Mouse (Mus musculus) heart, embryonic 16.5 days (tissue): ENCODE results near the gene 4930435E12Rik. TPM values are rescaled to one million over a fixed set of nuclear protein-coding genes. Genes with fewer than 3 reads are reported as not detected.
"Not testable (repeated sequence)": the region's sequence is repeated elsewhere in the genome, so short reads cannot be mapped to it uniquely, and the experiment has no call there.

Source experiments
- ATAC-seq: fragments of 200-750 bp; cut with Nextera tagmentation; replicated peaks from 2 replicates; pipeline ENCODE4 v1.8.0; 2017; ENCODE audit warnings: moderate number of reproducible peaks; ENCODE audit not compliant: insufficient read depth, low FRiP score; ENCODE audit errors: extremely low read depth
- H3K27ac ChIP-seq: fragments of 300-500 bp; sonication (generic); 2 replicates; pipeline ENCODE4 v1.5.1; 2014; ENCODE audit warnings: mild to moderate bottlenecking, low read length, control low read depth, moderate library complexity
- H3K27me3 ChIP-seq: fragments of 300-500 bp; sonication (generic); 2 replicates; pipeline ENCODE4 v1.6.1; 2014; ENCODE audit warnings: low read length, mixed read lengths; ENCODE audit not compliant: control insufficient read depth, insufficient read depth
- H3K36me3 ChIP-seq: fragments of 300-500 bp; sonication (generic); 2 replicates; pipeline ENCODE4 v1.6.1; 2014; ENCODE audit not compliant: control insufficient read depth, insufficient read depth
- H3K4me1 ChIP-seq: fragments of 300-500 bp; sonication (generic); 2 replicates; pipeline ENCODE4 v1.6.1; 2014; ENCODE audit warnings: low read length, mixed read lengths; ENCODE audit not compliant: control insufficient read depth, insufficient read depth
- H3K4me2 ChIP-seq: fragments of 300-500 bp; sonication (generic); 2 replicates; pipeline ENCODE4 v1.6.1; 2014; ENCODE audit warnings: low read depth, mild to moderate bottlenecking, control low read depth, low read length
- H3K4me3 ChIP-seq: fragments of 300-500 bp; sonication (generic); 2 replicates; pipeline ENCODE4 v1.5.1; 2014; ENCODE audit warnings: mild to moderate bottlenecking, control low read depth, low read length
- H3K9ac ChIP-seq: fragments of 300-500 bp; sonication (generic); 2 replicates; pipeline ENCODE4 v1.6.1; 2014; ENCODE audit warnings: low read length, control low read depth
- H3K9me3 ChIP-seq: fragments of 300-500 bp; sonication (generic); replicated peaks from 2 replicates; pipeline ENCODE4 v1.6.1; 2016; ENCODE audit warnings: low read length; ENCODE audit not compliant: control insufficient read depth
- WGBS: fragments of 180-500 bp; shearing (Covaris S2); extraction: QIAGEN DNeasy Blood & Tissue Kit; methylation state at CpG from one replicate; pipeline ENCODE4 v1.1.7; 2014; 5-methylcytosine and 5-hydroxymethylcytosine counted together
- polyA plus RNA-seq: library from polyadenylated mRNA; unstranded; fragments of >200 nt; fragmentation: Nextera tagmentation; extraction: Ambion mirVana; gene quantifications from 2 replicates; pipeline ENCODE4 v1.2.1, GENCODE M21; 2015

Gene 4930435E12Rik
- polyA plus RNA-seq, result not detected in 2 replicates

- Histone ChIP-seq H3K27me3 (no peaks in the 10 kb centered on the region), H3K4me2 (no peak within 1 kb of the TSS), H3K9ac (no peak within 1 kb of the TSS), H3K4me3 (no peak within 1 kb of the TSS), H3K27ac (no peak within 1 kb of the TSS), H3K4me1 (no peaks in the 10 kb centered on the region), H3K36me3 (no peaks in the 10 kb centered on the region), H3K9me3 (no peaks in the 10 kb centered on the region)
- no peak for ATAC-seq
- 88% methylated on average over 3 of the region's 3 CpGs for WGBS
These were observed at the start of gene 4930435E12Rik for GRCm38 (mm10) chr16:38828649-38829048. TSS of gene 4930435E12Rik (minus strand) at chr16:38828749.

DNA sequence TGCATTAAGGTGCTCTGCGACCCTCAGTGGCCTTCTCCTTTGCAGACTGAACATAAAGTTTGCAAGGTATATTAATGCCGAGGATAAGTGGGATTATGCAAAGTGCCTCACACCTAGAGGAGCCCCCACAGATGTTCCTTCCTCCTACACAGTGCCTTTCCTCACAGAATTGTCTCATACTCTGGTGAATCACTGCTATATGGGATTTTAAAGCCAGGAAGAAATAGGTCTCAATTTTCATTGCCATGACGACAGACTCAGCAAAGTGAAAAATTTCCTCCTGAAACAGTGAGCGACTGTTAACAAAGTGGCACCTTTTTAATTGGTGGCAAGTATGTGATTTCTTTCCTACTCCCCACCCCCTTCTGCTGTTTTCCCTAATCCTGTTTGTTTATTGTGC, 45.9 kb upstream of the 4930435E12Rik start:
- Histone ChIP-seq H3K4me3 (no peak overlapping the region), H3K36me3 (no peaks in the 10 kb centered on the region), H3K4me2 (no peak overlapping the region), H3K27me3 (no peaks in the 10 kb centered on the region), H3K9ac (no peak overlapping the region), H3K27ac (no peak overlapping the region), H3K4me1 (no peaks in the 10 kb centered on the region), H3K9me3 (no peaks in the 10 kb centered on the region)
- no peak for ATAC-seq
- 40% methylated on average over 4 of the region's 4 CpGs for WGBS

DNA sequence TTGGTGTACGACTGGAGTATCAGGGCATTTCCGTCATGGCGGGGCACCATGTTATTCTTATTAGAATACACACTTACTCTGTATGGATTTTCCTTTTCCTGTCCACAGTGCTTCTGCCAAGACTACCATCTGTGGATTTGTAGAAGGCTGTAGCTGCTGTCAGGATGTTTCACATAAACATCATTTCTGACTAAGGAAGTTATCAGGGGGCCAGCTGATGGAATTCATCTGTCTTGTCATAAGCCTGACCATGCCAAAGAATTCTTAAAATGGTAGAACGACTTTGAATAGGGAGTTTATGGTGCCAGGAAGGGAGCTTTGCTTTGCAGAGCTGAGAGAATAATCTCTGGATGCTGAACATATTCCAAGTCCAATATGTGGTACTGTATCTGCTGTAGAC, 44.7 kb upstream of the 4930435E12Rik start:
- Histone ChIP-seq H3K4me2 (no peak overlapping the region), H3K4me1 (no peaks in the 10 kb centered on the region), H3K36me3 (no peaks in the 10 kb centered on the region), H3K27ac (no peak overlapping the region), H3K4me3 (no peak overlapping the region), H3K27me3 (no peaks in the 10 kb centered on the region), H3K9me3 (no peaks in the 10 kb centered on the region), H3K9ac (no peak overlapping the region)
- WGBS, result 71% methylated on average over 4 of the region's 4 CpGs
- ATAC-seq, result no peak

- 60% methylated on average over 5 of the region's 5 CpGs for WGBS
- Histone ChIP-seq H3K36me3 (no peaks in the 10 kb centered on the region), H3K9me3 (peaks cover 4% of the 10 kb centered on the region; the same call in 1 of the 2 replicates), H3K4me2 (no peak overlapping the region), H3K4me1 (peaks cover 2% of the 10 kb centered on the region), H3K27me3 (no peaks in the 10 kb centered on the region), H3K4me3 (no peak overlapping the region), H3K9ac (no peak overlapping the region), H3K27ac (no peak overlapping the region)
- ATAC-seq, result no peak
These were observed 35.8 kb upstream of the 4930435E12Rik start for GRCm38 (mm10) chr16:38864358-38864757.

DNA sequence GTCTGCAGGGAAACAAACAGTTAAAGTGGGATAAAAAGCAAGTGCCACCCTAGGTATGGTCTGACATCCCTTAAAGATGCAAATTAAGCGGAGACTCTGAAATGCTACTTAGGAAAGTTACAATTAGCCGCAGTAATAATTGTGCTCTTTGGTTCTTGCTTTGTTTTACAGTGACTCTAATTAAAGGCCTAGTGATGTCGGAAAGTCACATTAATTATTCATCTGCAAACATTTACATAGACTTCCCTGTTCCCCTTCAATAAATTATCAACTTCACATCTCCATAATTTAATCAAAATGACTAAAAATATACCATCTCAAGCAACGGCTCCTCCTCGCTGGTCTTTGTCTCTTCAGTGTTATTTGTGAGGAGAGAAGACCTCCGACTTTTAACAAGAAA, 32.0 kb upstream of the 4930435E12Rik start:
- no peak for ATAC-seq
- Histone ChIP-seq H3K4me3 (no peak overlapping the region), H3K27ac (no peak overlapping the region), H3K4me1 (peaks cover 2% of the 10 kb centered on the region), H3K27me3 (no peaks in the 10 kb centered on the region), H3K36me3 (no peaks in the 10 kb centered on the region), H3K4me2 (no peak overlapping the region), H3K9me3 (no peaks in the 10 kb centered on the region), H3K9ac (no peak overlapping the region)
- WGBS, result 76% methylated on average over 6 of the region's 6 CpGs

DNA sequence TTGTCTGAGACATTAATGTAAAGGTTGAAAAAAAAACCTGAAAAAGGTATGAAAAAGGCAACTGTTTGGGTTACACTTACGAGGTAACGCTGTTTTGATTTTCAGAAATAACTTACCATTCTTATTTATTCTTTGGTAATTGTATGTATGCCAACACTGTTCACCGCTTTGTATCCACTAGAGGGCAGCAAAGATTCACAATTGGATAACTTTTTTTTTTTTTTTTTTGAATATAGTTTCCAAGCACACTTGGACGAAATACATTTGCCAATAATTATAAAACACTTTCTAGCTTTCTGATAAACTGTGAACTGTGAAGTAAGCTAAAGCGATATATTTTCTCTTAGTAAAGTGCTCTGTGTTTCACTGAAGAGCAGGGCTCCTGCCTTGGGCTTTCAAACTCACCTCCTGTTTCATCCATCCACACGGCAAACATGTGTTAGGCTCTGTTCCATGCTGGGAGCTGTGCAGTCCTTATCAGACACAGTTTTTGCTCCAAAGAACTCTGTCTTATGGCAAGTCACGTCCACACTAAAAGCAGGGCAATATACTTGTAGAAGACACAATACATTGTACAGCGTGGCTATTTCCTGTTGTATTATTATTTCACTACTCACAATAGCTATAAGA, 29.7 kb upstream of the 4930435E12Rik start:
- H3K4me2 ChIP-seq, result peak overlapping the region; percentile 36; the same call in 1 of the 2 replicates
- WGBS, result 20% methylated on average over 8 of the region's 8 CpGs
- no peak overlapping the region for H3K9ac ChIP-seq
- no peak overlapping the region for H3K27ac ChIP-seq
- H3K4me3 ChIP-seq, result no peak overlapping the region
- H3K27me3 ChIP-seq, result no peaks in the 10 kb centered on the region
- H3K9me3 ChIP-seq, result no peaks in the 10 kb centered on the region
- H3K36me3 ChIP-seq, result no peaks in the 10 kb centered on the region
- ATAC-seq, result no peak
- no peaks in the 10 kb centered on the region; the same call in 1 of the 2 replicates for H3K4me1 ChIP-seq

- H3K4me1 ChIP-seq, result peaks cover 15% of the 10 kb centered on the region
- 25% methylated on average over 8 of the region's 8 CpGs for WGBS
These were observed 16.0 kb downstream of the 4930435E12Rik start for GRCm38 (mm10) chr16:38812521-38812920.

DNA sequence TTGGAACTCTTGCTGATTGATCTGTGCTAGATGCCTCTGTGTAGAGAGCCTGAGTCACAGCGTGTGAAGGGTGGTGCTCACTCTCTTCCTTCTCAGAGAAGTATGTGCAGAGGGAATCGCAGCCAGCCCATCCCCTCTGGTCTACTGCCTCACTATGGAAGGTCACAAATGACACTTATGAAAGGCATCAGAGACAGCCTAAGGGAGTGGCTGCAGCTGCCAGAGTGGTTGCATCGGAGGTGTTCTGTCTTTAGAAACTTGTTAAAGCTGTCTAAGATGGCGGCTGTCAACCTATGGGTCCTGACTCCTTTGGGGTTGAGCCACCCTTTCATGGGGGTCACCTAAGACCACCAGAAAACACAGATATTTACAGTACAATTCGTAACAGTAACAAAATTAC, 18.4 kb downstream of the 4930435E12Rik start:
- Histone ChIP-seq H3K4me3 (no peak overlapping the region), H3K27me3 (no peaks in the 10 kb centered on the region), H3K9ac (no peak overlapping the region), H3K36me3 (no peaks in the 10 kb centered on the region), H3K4me1 (no peaks in the 10 kb centered on the region), H3K4me2 (no peak overlapping the region), H3K9me3 (no peaks in the 10 kb centered on the region), H3K27ac (no peak overlapping the region)
- WGBS, result 50% methylated on average over 5 of the region's 5 CpGs
- no peak for ATAC-seq

More at GRCm38 (mm10) chr16:38812521-38812920, 16.0 kb downstream of the 4930435E12Rik start:
- no peaks in the 10 kb centered on the region for H3K9me3 ChIP-seq
- ATAC-seq, result peak; percentile 44; the same call in 1 of the 2 replicates
- H3K4me3 ChIP-seq, result no peak overlapping the region
- H3K36me3 ChIP-seq, result no peaks in the 10 kb centered on the region
- H3K27me3 ChIP-seq, result no peaks in the 10 kb centered on the region
- H3K9ac ChIP-seq, result no peak overlapping the region
- H3K27ac ChIP-seq, result no peak overlapping the region
- no peak overlapping the region for H3K4me2 ChIP-seq

DNA sequence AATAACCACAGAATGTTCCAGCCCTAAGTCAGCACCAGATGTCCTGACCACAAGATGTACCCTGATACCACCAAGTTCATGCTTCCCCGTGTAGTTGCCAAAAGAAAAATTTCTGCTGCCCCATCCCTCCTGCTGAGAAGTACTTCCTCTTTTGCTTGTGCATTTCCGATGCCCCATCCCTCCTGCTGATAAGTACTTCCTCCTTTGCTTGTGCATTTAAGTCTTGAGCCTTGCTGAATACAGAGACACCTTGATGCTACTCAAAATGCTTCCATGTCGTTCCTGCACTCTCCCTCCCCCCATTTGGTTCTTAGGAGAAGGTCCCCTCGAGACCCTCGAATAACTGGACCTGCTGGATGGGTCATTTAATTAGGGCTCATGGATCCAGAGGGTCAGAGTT, 20.8 kb downstream of the 4930435E12Rik start:
- H3K4me3 ChIP-seq, H3K9ac ChIP-seq, H3K36me3 ChIP-seq, H3K27ac ChIP-seq, H3K4me1 ChIP-seq, H3K4me2 ChIP-seq, ATAC-seq, H3K27me3 ChIP-seq, H3K9me3 ChIP-seq: not testable (repeated sequence)
- WGBS, result 82% methylated on average over 5 of the region's 5 CpGs
